Mouse (Mus musculus) CH12F3 (cell line): ENCODE data around the gene Bpifa6.

Experiments used
- in situ Hi-C: fragments of 300-500 bp; cut with MboI; formaldehyde crosslinking; loops from 2 replicates; pipeline ENCODE4 v1.14.3; 2020; ENCODE audit warnings: low sequenced_read_pairs

Gene Bpifa6

GRCm38 (mm10) chr2:153974582-153974981 lies at the start of gene Bpifa6:
Bpifa6 (plus strand) TSS chr2:153974945.
- in situ Hi-C loops = no loop called here

GRCm38 (mm10) chr2:153929871-153930413 lies 44.8 kb upstream of the Bpifa6 start:
- in situ Hi-C loops = no loop called here

DNA sequence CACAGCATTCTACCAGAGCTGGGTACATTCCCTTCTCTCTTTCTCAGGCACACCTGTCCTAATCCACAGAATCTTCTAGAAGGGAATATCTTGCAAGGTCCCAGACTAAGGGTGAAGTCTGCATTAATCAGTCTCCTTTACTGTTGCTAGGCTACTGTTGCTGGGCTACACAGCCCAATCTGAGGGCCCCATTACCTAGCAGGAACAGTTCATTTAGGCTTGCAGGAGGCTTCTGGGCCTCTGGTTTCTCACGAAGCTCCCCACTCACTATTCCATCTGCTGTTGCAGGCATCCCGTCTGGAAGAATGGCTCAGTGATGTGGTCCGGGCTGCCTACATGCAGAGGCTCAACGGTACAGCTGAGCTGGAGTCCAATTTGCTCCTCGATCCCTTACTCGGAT lies 43.6 kb upstream of the Bpifa6 start:
- in situ Hi-C loops = no loop called here

- in situ Hi-C loops = no loop called here
Observed at GRCm38 (mm10) chr2:153933311-153933710, 41.4 kb upstream of the Bpifa6 start.

GRCm38 (mm10) chr2:153935348-153935747 lies 39.4 kb upstream of the Bpifa6 start:
- in situ Hi-C loops = no loop called here

GRCm38 (mm10) chr2:153937843-153938242 lies 36.9 kb upstream of the Bpifa6 start, which contains the start of gene Bpifb4:
Bpifb4 (plus strand) TSS chr2:153938212.
- in situ Hi-C loops = no loop called here

GRCm38 (mm10) chr2:153943537-153943936 lies 31.2 kb upstream of the Bpifa6 start:
- in situ Hi-C loops = no loop called here

- in situ Hi-C loops = no loop called here
Observed at GRCm38 (mm10) chr2:153944567-153944966, 30.2 kb upstream of the Bpifa6 start.

- in situ Hi-C loops = no loop called here
Observed at GRCm38 (mm10) chr2:153952897-153953296, 21.8 kb upstream of the Bpifa6 start.

- in situ Hi-C loops = no loop called here
Observed at GRCm38 (mm10) chr2:153953836-153954235, 20.9 kb upstream of the Bpifa6 start.

DNA sequence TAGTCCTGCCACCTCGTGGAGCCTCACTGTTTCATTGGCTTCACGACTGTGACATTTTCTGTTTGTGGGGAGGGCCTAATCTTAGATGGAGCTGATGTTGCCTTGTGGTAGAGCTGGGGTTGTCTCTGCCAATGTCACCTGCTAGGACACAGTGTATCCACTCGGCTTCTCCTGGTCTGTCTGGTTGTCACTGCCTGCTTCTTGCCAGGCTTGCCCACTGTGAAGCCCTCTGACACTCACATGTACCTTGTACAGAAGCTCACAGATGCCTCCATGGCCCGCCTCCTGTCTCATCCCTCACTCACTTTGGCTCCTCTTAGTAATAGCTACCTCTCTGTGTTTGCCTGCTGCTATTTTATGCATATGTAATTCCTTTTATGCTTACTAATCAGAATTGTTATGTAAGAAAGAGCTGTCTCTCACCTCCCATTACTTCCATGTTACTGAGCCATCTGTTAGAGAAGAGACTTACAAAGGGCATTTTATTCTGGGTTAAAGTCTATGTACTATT lies 11.9 kb upstream of the Bpifa6 start:
- in situ Hi-C loops = no loop called here

- in situ Hi-C loops = no loop called here
Observed at GRCm38 (mm10) chr2:153963334-153963733, 11.4 kb upstream of the Bpifa6 start.

- in situ Hi-C loops = no loop called here
Observed at GRCm38 (mm10) chr2:153970221-153970620, 4.5 kb upstream of the Bpifa6 start.

- in situ Hi-C loops = no loop called here
Observed at GRCm38 (mm10) chr2:153995770-153996169, 21.0 kb downstream of the Bpifa6 start.

- in situ Hi-C loops = no loop called here
Observed at GRCm38 (mm10) chr2:154000501-154000900, 25.8 kb downstream of the Bpifa6 start.

- in situ Hi-C loops = no loop called here
Observed at GRCm38 (mm10) chr2:154001056-154001455, 26.3 kb downstream of the Bpifa6 start.

GRCm38 (mm10) chr2:154004456-154004855 lies 29.7 kb downstream of the Bpifa6 start:
- in situ Hi-C loops = no loop called here

DNA sequence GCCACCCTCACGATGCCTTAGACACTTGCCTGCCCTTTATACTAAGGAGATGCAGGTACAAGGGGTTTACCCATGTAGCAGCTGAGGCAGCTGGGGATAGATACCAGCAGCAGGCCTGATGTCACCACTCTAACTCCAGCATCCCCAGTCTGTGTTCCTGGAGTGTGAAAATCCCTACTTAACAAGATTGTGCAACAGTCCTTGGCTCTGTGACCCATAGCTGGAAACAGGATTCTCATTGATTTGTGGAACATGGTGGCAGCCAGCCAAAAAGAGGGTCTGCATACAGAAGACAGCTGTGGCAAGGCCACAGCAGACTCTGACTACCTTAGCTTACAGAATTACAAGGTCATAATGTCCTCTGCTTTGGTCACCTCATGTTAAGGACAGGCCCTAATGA lies 30.3 kb downstream of the Bpifa6 start:
- in situ Hi-C loops = no loop called here

DNA sequence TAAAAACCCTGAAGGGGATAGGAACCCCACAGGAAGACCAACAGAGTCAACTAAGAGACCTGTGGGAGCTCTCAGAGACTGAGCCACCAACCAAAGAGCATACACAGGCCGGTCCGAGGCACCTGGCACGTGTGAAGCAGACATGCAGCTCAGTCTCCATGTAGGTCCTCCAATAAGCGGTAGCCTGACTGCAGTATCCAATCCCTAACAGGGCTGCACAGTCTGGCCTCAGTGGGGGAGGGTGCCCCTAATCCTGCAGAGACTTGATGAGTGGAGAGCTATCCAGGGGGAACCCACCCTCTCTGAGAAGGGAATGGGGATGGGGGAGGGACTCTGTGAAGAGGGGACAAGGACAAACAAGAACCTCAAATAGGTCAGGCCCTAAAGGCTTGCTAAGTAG lies 31.0 kb downstream of the Bpifa6 start:
- in situ Hi-C loops = no loop called here

GRCm38 (mm10) chr2:154006331-154006730 lies 31.6 kb downstream of the Bpifa6 start:
- in situ Hi-C loops = no loop called here

- in situ Hi-C loops = no loop called here
Observed at GRCm38 (mm10) chr2:154007381-154007780, 32.6 kb downstream of the Bpifa6 start.

GRCm38 (mm10) chr2:154007965-154008364 lies 33.2 kb downstream of the Bpifa6 start, which contains the start of gene Bpifa2:
Bpifa2 (plus strand) TSS chr2:154008265.
- in situ Hi-C loops = no loop called here

DNA sequence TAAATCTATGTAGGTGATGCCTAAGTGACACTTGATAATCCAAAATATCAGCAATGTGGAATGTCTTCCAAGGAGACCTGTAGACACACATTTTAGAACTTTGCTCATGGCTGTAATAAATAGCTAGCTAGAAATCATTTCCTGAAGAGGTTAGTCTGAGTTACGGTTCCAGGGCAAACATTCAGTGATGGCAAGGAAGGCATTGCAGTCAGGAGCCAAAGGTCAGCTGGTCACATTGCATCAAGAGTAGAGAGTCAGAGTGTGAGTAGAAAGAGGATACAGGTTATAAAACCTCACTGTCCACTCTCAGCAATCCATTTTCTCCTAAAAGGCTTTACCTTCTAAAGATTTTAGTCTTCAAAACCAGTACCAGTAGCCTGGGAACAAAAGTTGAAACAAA lies 43.2 kb downstream of the Bpifa6 start:
- in situ Hi-C loops = no loop called here
